Mouse (Mus musculus) heart, adult 2 months (tissue): ENCODE data around the gene Svbp.

ENCODE experiments used
- CTCF ChIP-seq: fragments of 200-600 bp; IDR thresholded peaks from 2 replicates; pipeline ENCODE4 v1.8.1; 2022; ENCODE audit warnings: antibody characterized with exemption, mild to moderate bottlenecking, moderate library complexity
- EP300 ChIP-seq: fragments of 200-500 bp; IDR thresholded peaks from 2 replicates; pipeline ENCODE4 v1.6.1; 2011; ENCODE audit warnings: low read depth, low read length, control low read depth; ENCODE audit not compliant: insufficient read depth
- POLR2A ChIP-seq: fragments of 200-500 bp; IDR thresholded peaks from 2 replicates; pipeline ENCODE4 v1.6.1; 2011; ENCODE audit warnings: mild to moderate bottlenecking, low read depth, low read length, control low read depth; ENCODE audit not compliant: insufficient read depth

DNA sequence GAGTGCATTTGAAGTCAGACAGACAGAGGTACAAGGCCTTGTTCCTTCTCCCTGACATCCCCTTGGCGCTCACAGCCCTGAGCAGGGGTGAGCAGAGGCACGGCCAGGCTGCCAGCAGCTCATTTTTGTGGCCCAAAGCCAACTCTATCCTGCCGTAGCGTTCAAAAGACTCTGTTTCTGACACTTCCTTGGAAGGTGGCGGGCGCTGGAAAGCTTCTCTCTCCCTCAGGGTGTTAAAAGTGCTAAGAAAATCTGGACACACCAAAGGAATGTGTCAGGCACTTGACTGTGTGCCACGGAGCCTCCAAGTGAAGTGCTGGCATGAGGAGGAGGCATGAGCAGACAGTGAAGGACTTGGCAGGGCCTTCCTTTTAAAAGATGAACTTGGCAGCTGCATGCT is 50.5 kb downstream of the Svbp start:
- TF ChIP-seq CTCF (no peak), POLR2A (no peak), EP300 (no peak)
